Mouse (Mus musculus): ENCODE measurements around the gene Gm21828. TPM values are rescaled to one million over a fixed set of nuclear protein-coding genes. Genes with fewer than 3 reads are reported as not detected.
"Not testable (repeated sequence)": the region's sequence is repeated elsewhere in the genome, so short reads cannot be mapped to it uniquely, and the experiment has no call there.

The Gm21828 gene
- polyA plus RNA-seq (2012; ENCODE audit: insufficient read depth, insufficient read length, missing spikeins): not detected in 2 replicates

GRCm38 (mm10) chrY:13223828-13224227 lies at the start of gene Gm21828:
Gene Gm21828 (minus strand): TSS chrY:13223928.
- H3K4me3 ChIP-seq (ENCODE audit: insufficient read depth, low read length); H3K27ac ChIP-seq (ENCODE audit: insufficient read depth, low read depth, low read length); H3K4me1 ChIP-seq (ENCODE audit: control insufficient read depth, insufficient read depth, low read length): not testable (repeated sequence)

- H3K4me3 ChIP-seq (ENCODE audit: insufficient read depth, low read length); H3K4me1 ChIP-seq (ENCODE audit: control insufficient read depth, insufficient read depth, low read length); H3K27ac ChIP-seq (ENCODE audit: insufficient read depth, low read depth, low read length): not testable (repeated sequence)
Observed at GRCm38 (mm10) chrY:13252091-13252490, 28.4 kb upstream of the Gm21828 start, which contains the start of the genes Gm21440 and Gm21454. Gene Gm21440 (plus strand): TSS chrY:13252391. Gene Gm21454 (plus strand): TSS chrY:13252442.

Other genes starting within 250 kb of the Gm21828 start
- not detected in 2 replicates for gene Gm20807, start 181.0 kb downstream of the Gm21828 start, polyA plus RNA-seq (2012; ENCODE audit: insufficient read depth, insufficient read length, missing spikeins)
- not detected in 2 replicates for gene Gm21891, start 90.4 kb downstream of the Gm21828 start, polyA plus RNA-seq (2012; ENCODE audit: insufficient read depth, insufficient read length, missing spikeins)
- gene Gm21425, start 62.0 kb downstream of the Gm21828 start, polyA plus RNA-seq (2012; ENCODE audit: insufficient read depth, insufficient read length, missing spikeins): not detected in 2 replicates
- gene Gm21440, start 28.5 kb upstream of the Gm21828 start, polyA plus RNA-seq (2012; ENCODE audit: insufficient read depth, insufficient read length, missing spikeins): not detected in 2 replicates
- not detected in 2 replicates for gene Gm21454, start 28.5 kb upstream of the Gm21828 start, polyA plus RNA-seq (2012; ENCODE audit: insufficient read depth, insufficient read length, missing spikeins)
- not detected in 2 replicates for gene Gm21725, start 125.1 kb upstream of the Gm21828 start, polyA plus RNA-seq (2012; ENCODE audit: insufficient read depth, insufficient read length, missing spikeins)
- gene Gm21866, start 241.7 kb upstream of the Gm21828 start, polyA plus RNA-seq (2012; ENCODE audit: insufficient read depth, insufficient read length, missing spikeins): not detected in 2 replicates

Measured in bone marrow macrophage, adult 2 months (primary cell).